ENCODE assay signal across 19 mouse cellular contexts in genomic region chr1:169553446-169553845, GRCm38 (mm10). TPM values are rescaled to one million over a fixed set of nuclear protein-coding genes. Genes with fewer than 3 reads are reported as not detected.
DNase-seq lines count a peak whose midpoint lies in the region; ATAC-seq and TF ChIP-seq lines count a peak whose summit lies in the region.
"Had no signal": no experiment of that assay in that cellular context is flagged by ENCODE, and none has a peak within 500 bp of the region (broad histone marks: within the 10 kb centered on the region; RNA-seq: fewer than 3 reads in every experiment).

No protein-coding gene starts in this region.

- no peak overlapping the region for H3K4me3 ChIP-seq in heart, adult 2 months
- no peak overlapping the region for H3K4me3 ChIP-seq in kidney, embryonic 16.5 days (ENCODE audit: low read length)
- H3K4me3 ChIP-seq in cerebellum, adult 2 months (replicated peaks; ENCODE audit: insufficient read depth, low read depth, low read length) = no peak overlapping the region
- H3K4me3 ChIP-seq: embryonic facial prominence, embryonic 15.5 days; erythroblast, embryonic 14.5 days; forebrain, embryonic 10.5 days; hindbrain, embryonic 12.5 days had no signal

- H3K27me3 ChIP-seq in heart, adult 2 months (ENCODE audit: control insufficient read depth, insufficient read depth, low read length) = no peaks in the 10 kb centered on the region
- no peaks in the 10 kb centered on the region for H3K27me3 ChIP-seq in kidney, embryonic 16.5 days (ENCODE audit: insufficient read depth, low read length)
- no peaks in the 10 kb centered on the region for H3K27me3 ChIP-seq in cerebellum, adult 2 months (ENCODE audit: control insufficient read depth, insufficient read depth, low read length)
- H3K27me3 ChIP-seq: embryonic facial prominence, embryonic 15.5 days; hindbrain, embryonic 12.5 days had no signal

- no peaks in the 10 kb centered on the region for H3K36me3 ChIP-seq in heart, adult 2 months (ENCODE audit: control insufficient read depth, insufficient read depth, low read length)
- no peaks in the 10 kb centered on the region for H3K36me3 ChIP-seq in kidney, embryonic 16.5 days (ENCODE audit: insufficient read depth, low read length)
- H3K36me3 ChIP-seq: embryonic facial prominence, embryonic 15.5 days; forebrain, embryonic 10.5 days; hindbrain, embryonic 12.5 days had no signal

- H3K79me2 ChIP-seq in heart, adult 2 months (replicated peaks; ENCODE audit: control insufficient read depth, insufficient read depth, low read length) = no peaks in the 10 kb centered on the region

- H3K4me1 ChIP-seq in heart, adult 2 months (ENCODE audit: control insufficient read depth, insufficient read depth, low read length) = no peaks in the 10 kb centered on the region
- H3K4me1 ChIP-seq in kidney, embryonic 16.5 days (ENCODE audit: insufficient read depth, low read length) = no peaks in the 10 kb centered on the region
- H3K4me1 ChIP-seq in cerebellum, adult 2 months (ENCODE audit: control insufficient read depth, insufficient read depth, low read length) = no peaks in the 10 kb centered on the region
- H3K4me1 ChIP-seq: embryonic facial prominence, embryonic 15.5 days; forebrain, embryonic 10.5 days; hindbrain, embryonic 12.5 days had no signal

- WGBS in heart, adult 2 months = 52% methylated on average over 7 of the region's 7 CpGs
- WGBS in kidney, embryonic 16.5 days = 79% methylated on average over 7 of the region's 7 CpGs
- 66% methylated on average over 7 of the region's 7 CpGs for WGBS in cerebellum, adult 2 months

- DNase-seq in heart, adult 2 months = peak; percentile 22 to 32
- no peak for DNase-seq in heart, postnatal 25 days (ENCODE audit: low spot score)
- peak; percentile 45 for DNase-seq in kidney, postnatal 14 days
- DNase-seq in lung, postnatal 4 days = peak; percentile 9 to 47
- no peak for DNase-seq in lung, postnatal 36 days
- no peak for DNase-seq in cerebellum, adult 2 months
- DNase-seq: adrenal gland, adult 2 months; adrenal gland, postnatal 25 days; cerebellum, adult 18-20 months; gastrocnemius, postnatal 25 days had no signal

- TF ChIP-seq CTCF in heart, adult 2 months (IDR thresholded peaks at IDR 0.05) = no peak
- no peak for TF ChIP-seq CTCF in cerebellum, adult 2 months (IDR thresholded peaks at IDR 0.05; ENCODE audit: borderline replicate concordance, insufficient read depth, low read depth, low read length)

- intact Hi-C loops in heart, adult 2 months (cut with DNase I) = loop anchor here (10.0 kb wide), 1 partner anchor 101 kb away; the partner anchor contains the start of gene Rgs5
- intact Hi-C loops in heart, postnatal 25 days (cut with DNase I) = no loop called here

- ATAC-seq in kidney, embryonic 16.5 days (ENCODE audit: low FRiP score, low TSS enrichment) = no peak
- ATAC-seq: forebrain, embryonic 14.5 days; hindbrain, embryonic 16.5 days; inflammation-experienced regulatory T-cells, adult 6 months; intestine, postnatal 0 days had no signal

- TF ChIP-seq EP300 in heart, adult 2 months (IDR thresholded peaks at IDR 0.05; ENCODE audit: insufficient read depth, low read depth, low read length) = no peak

- H3K9ac ChIP-seq in heart, adult 2 months (ENCODE audit: low read depth, low read length) = no peak overlapping the region
- no peak overlapping the region for H3K9ac ChIP-seq in kidney, embryonic 16.5 days (replicated peaks; ENCODE audit: low read length)
- H3K9ac ChIP-seq: embryonic facial prominence, embryonic 15.5 days; hindbrain, embryonic 12.5 days had no signal

- TF ChIP-seq POLR2A in heart, adult 2 months (IDR thresholded peaks at IDR 0.05; ENCODE audit: insufficient read depth, low read depth, low read length) = no peak
- TF ChIP-seq POLR2A in cerebellum, adult 2 months (IDR thresholded peaks at IDR 0.05; ENCODE audit: borderline replicate concordance, insufficient read depth, low read length) = no peak

- H3K9me3 ChIP-seq in kidney, embryonic 16.5 days (ENCODE audit: low read length) = no peaks in the 10 kb centered on the region
- H3K9me3 ChIP-seq: embryonic facial prominence, embryonic 15.5 days; forebrain, embryonic 10.5 days; hindbrain, embryonic 12.5 days had no signal

- H3K27ac ChIP-seq in heart, adult 2 months = no peak overlapping the region
- no peak overlapping the region for H3K27ac ChIP-seq in kidney, embryonic 16.5 days (ENCODE audit: low read length)
- H3K27ac ChIP-seq in cerebellum, adult 2 months (ENCODE audit: insufficient read depth, low read length) = no peak overlapping the region
- H3K27ac ChIP-seq: embryonic facial prominence, embryonic 15.5 days; forebrain, embryonic 10.5 days; hindbrain, embryonic 12.5 days had no signal

- no peak overlapping the region for H3K4me2 ChIP-seq in kidney, embryonic 16.5 days (replicated peaks; ENCODE audit: low read depth, low read length)
- H3K4me2 ChIP-seq: embryonic facial prominence, embryonic 15.5 days; hindbrain, embryonic 12.5 days had no signal

RNA-seq across cellular contexts. Expression of gene Nuf2, which starts 22.2 kb away (rescaled TPM):
- under 1 TPM; 0.13 to 0.25 TPM for total RNA-seq in heart, adult 2 months (2021)
- polyA plus RNA-seq in heart, adult 2 months (2012; rRNA removed) = 0.12 and 0.18 TPM in 2 replicates
- 1 to 10 TPM in 1 of 2 experiments, under 1 TPM in 1; 0.87 to 1.2 TPM for total RNA-seq in heart, postnatal 25 days (2021)
- 58.4 and 60.6 TPM in 2 replicates for polyA plus RNA-seq in kidney, embryonic 16.5 days (2015; fragmentation: Nextera tagmentation; extraction: Ambion mirVana)
- 1.9 TPM in 2 replicates for polyA plus RNA-seq in cerebellum, adult 2 months (2012; rRNA removed)

Comparison
In these comparisons a context has a peak if more than half of its experiments do, and no peak if none do; other contexts are left out.
1. DNase-seq: peak in heart, adult 2 months (2 of 2), kidney, postnatal 14 days (single experiment) and lung, postnatal 4 days (2 of 2); none in heart, postnatal 25 days (single experiment), lung, postnatal 36 days (single experiment) and cerebellum, adult 2 months (0 of 2).
2. RNA of gene Nuf2, which starts 22.2 kb away (polyA plus RNA-seq): 58.4 to 60.6 TPM in kidney, embryonic 16.5 days; 1.9 TPM in cerebellum, adult 2 months and 0.12 to 0.18 TPM in heart, adult 2 months; every median in the first group is over 10 times any median in the second.